Mouse (Mus musculus): ENCODE results near the gene Hoxb1. TPM values are rescaled to one million over a fixed set of nuclear protein-coding genes. Genes with fewer than 3 reads are reported as not detected.

Hoxb1 gene
- not detected in 2 replicates for total RNA-seq (2014; rRNA removed; ENCODE audit: low replicate concordance)
- not detected in 2 replicates for polyA plus RNA-seq (2015; fragmentation: Nextera tagmentation; extraction: Ambion mirVana)

DNA sequence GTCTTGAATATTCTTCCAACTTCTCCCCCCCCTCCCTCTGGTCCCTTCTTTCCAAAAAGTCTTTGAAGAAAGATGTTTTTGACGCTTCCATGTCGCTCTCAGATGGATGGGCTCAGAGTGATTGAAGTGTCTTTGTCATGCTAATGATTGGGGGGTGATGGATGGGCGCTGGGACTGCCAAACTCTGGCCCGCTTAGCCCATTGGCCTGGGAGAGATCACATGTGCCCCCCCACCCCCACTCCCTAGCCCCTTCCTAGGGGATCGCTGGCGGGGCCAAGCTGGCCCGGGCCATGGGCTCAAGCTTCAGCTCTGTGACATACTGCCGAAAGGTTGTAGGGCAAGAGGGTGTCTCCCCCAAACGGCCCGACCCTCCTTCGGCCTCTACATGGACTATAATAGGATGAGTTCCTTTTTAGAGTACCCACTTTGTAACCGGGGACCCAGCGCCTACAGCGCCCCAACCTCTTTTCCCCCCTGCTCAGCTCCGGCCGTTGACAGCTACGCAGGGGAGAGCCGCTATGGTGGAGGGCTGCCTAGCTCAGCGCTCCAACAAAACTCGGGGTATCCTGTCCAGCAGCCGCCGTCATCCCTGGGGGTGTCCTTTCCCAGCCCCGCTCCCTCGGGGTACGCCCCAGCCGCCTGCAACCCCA is at the start of gene Hoxb1:
TSS of gene Hoxb1 (plus strand) at position 312 of the 651 bp plus-strand sequence.
- WGBS, result 6% methylated on average over 26 of the region's 26 CpGs
- Histone ChIP-seq H3K4me2 (ENCODE audit: low read depth, low read length) (no peak within 1 kb of the TSS), H3K27ac (ENCODE audit: low read depth) (no peak within 1 kb of the TSS), H3K36me3 (replicated peaks; ENCODE audit: control insufficient read depth, insufficient read depth, low read length) (no peaks in the 10 kb centered on the region), H3K9ac (replicated peaks; ENCODE audit: low read depth, low read length) (no peak within 1 kb of the TSS), H3K4me3 (ENCODE audit: low read depth, low read length) (no peak within 1 kb of the TSS), H3K4me1 (ENCODE audit: control insufficient read depth, insufficient read depth) (no peaks in the 10 kb centered on the region), H3K9me3 (replicated peaks; ENCODE audit: control insufficient read depth, low read length) (no peaks in the 10 kb centered on the region; the same call in 1 of the 2 replicates), H3K27me3 (ENCODE audit: control insufficient read depth, insufficient read depth, low read length) (peaks cover 95% of the 10 kb centered on the region)
- TF ChIP-seq CTCF (IDR thresholded peaks at IDR 0.05; ENCODE audit: low read depth) (no peak), EP300 (IDR thresholded peaks at IDR 0.05; ENCODE audit: low read depth) (no peak)
- DNase-seq (ENCODE audit: low spot score), result no peak
- ATAC-seq (ENCODE audit: insufficient read depth, low read depth), result no peak

DNA sequence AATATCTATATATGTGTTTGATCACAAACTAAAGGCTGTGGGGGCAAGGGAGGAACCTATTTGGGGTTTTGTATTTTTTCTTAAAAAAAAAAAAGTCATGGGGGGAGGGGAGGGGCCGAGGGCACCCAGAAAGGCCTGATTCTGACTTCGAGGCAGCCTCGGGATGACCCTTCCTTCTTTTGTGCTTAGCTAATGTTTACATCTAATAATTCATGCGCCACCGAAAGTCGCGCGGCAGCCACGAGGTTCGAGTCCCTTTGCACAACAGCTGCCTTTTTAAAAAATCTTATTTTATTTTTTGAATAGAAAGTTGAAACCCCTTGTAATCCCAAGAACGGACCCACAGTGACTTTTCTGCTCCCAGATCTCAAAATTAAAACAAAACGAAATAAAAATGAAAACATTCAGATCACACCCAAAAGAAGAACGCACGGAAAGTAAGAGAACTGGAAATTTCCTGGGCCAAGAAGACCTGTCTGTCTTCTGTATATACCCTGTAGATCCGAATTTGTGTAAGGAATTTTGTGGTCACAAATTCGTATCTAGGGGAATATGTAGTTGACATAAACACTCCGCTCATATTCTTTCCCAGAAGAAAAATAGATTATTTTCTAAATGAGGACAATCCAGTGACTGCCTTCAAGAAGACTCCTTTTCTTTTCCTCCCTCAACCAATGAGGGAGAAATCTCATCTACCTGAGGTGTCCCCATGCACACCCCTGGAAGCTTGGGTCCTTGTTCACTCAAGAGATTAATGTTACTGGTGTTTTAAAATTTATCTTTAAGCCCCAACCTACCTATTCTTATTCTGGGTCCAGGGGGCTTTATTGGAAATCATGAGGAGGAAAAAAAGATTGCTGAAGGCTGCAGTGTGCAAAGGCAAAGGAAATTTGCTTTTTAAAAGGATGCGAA is 48.6 kb upstream of the Hoxb1 start:
- Histone ChIP-seq H3K9ac (replicated peaks; ENCODE audit: low read depth, low read length) (no peak overlapping the region), H3K4me3 (ENCODE audit: low read depth, low read length) (no peak overlapping the region), H3K4me1 (ENCODE audit: control insufficient read depth, insufficient read depth) (no peaks in the 10 kb centered on the region), H3K4me2 (ENCODE audit: low read depth, low read length) (no peak overlapping the region), H3K27ac (ENCODE audit: low read depth) (no peak overlapping the region), H3K27me3 (ENCODE audit: control insufficient read depth, insufficient read depth, low read length) (peaks cover 100% of the 10 kb centered on the region), H3K9me3 (replicated peaks; ENCODE audit: control insufficient read depth, low read length) (no peaks in the 10 kb centered on the region), H3K36me3 (replicated peaks; ENCODE audit: control insufficient read depth, insufficient read depth, low read length) (no peaks in the 10 kb centered on the region)
- whole genome bisulfite sequencing, result 19% methylated on average over 18 of the region's 18 CpGs
- TF ChIP-seq CTCF (IDR thresholded peaks at IDR 0.05; ENCODE audit: low read depth) (no peak), EP300 (IDR thresholded peaks at IDR 0.05; ENCODE audit: low read depth) (no peak)
- DNase-seq (ENCODE audit: low spot score) (no peak), ATAC-seq (ENCODE audit: insufficient read depth, low read depth) (no peak)

DNA sequence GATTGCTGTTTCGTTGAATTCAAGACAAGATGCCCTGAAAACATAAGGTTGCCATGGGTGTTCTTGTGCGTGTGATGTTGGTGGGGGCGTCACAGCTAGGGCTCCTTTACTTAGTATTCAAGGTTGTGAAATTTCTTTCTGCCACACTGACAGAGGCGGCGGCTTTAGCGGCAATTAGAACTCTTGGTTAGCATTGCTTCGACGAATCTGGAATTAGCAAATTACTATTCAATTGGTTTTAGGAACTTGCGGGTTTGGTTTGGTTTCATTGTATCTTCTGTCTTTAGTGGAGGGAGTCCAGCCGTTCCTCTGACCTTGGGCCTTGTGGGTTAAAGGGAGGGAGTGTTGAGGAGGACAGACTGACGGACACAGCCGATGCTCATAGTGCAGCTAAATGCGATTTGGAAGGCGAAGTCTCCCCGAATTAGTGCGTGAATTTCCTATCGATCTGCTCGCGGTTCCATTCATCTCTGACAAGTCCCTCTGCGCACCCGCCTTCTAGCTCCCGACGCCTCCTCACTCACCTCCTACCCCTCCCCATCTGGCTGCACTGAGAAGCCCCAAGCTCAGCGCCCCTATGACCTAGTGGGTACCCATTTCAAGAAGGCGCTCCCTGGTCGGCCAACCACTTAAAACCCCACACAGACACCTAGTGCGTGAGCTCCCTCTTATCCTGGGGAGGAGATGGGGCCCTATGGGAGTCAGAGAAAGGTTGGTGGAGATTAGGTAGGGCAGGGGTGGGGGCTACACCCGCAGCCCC is 47.8 kb upstream of the Hoxb1 start, which contains the start of gene Hoxb4:
TSS of gene Hoxb4 (plus strand) at position 660 of the 760 bp plus-strand sequence.
- Histone ChIP-seq H3K4me1 (ENCODE audit: control insufficient read depth, insufficient read depth) (no peaks in the 10 kb centered on the region), H3K9ac (replicated peaks; ENCODE audit: low read depth, low read length) (peak within 1 kb of the TSS; percentile 47), H3K4me2 (ENCODE audit: low read depth, low read length) (peak within 1 kb of the TSS; percentile 59), H3K36me3 (replicated peaks; ENCODE audit: control insufficient read depth, insufficient read depth, low read length) (no peaks in the 10 kb centered on the region), H3K4me3 (ENCODE audit: low read depth, low read length) (peak within 1 kb of the TSS; percentile 47), H3K27me3 (ENCODE audit: control insufficient read depth, insufficient read depth, low read length) (peaks cover 100% of the 10 kb centered on the region), H3K27ac (ENCODE audit: low read depth) (peak within 1 kb of the TSS; percentile 79), H3K9me3 (replicated peaks; ENCODE audit: control insufficient read depth, low read length) (no peaks in the 10 kb centered on the region)
- no peak for ATAC-seq (ENCODE audit: insufficient read depth, low read depth)
- DNase-seq (ENCODE audit: low spot score), result no peak
- TF ChIP-seq EP300 (IDR thresholded peaks at IDR 0.05; ENCODE audit: low read depth), result no peak
- TF ChIP-seq CTCF (IDR thresholded peaks at IDR 0.05; ENCODE audit: low read depth), result no peak
- 10% methylated on average over 28 of the region's 28 CpGs for WGBS

GRCm38 (mm10) chr11:96318368-96319070 is 47.0 kb upstream of the Hoxb1 start:
- WGBS, result 1% methylated on average over 39 of the region's 45 CpGs
- H3K4me1 ChIP-seq (ENCODE audit: control insufficient read depth, insufficient read depth), result no peaks in the 10 kb centered on the region
- H3K4me3 ChIP-seq (ENCODE audit: low read depth, low read length), result peak overlapping the region; percentile 47
- no peak for TF ChIP-seq EP300 (IDR thresholded peaks at IDR 0.05; ENCODE audit: low read depth)
- no peak for TF ChIP-seq CTCF (IDR thresholded peaks at IDR 0.05; ENCODE audit: low read depth)
- H3K4me2 ChIP-seq (ENCODE audit: low read depth, low read length), result peak overlapping the region; percentile 59
- H3K9me3 ChIP-seq (replicated peaks; ENCODE audit: control insufficient read depth, low read length), result no peaks in the 10 kb centered on the region
- peak overlapping the region; percentile 47 for H3K9ac ChIP-seq (replicated peaks; ENCODE audit: low read depth, low read length)
- DNase-seq (ENCODE audit: low spot score) (no peak), ATAC-seq (ENCODE audit: insufficient read depth, low read depth) (peak; percentile 63)
- peak overlapping the region; percentile 79 for H3K27ac ChIP-seq (ENCODE audit: low read depth)
- peaks cover 100% of the 10 kb centered on the region for H3K27me3 ChIP-seq (ENCODE audit: control insufficient read depth, insufficient read depth, low read length)
- no peaks in the 10 kb centered on the region for H3K36me3 ChIP-seq (replicated peaks; ENCODE audit: control insufficient read depth, insufficient read depth, low read length)

Measured in heart, postnatal 0 days (tissue).